ENCODE assay signal across 10 mouse cellular contexts in the genomic region with DNA sequence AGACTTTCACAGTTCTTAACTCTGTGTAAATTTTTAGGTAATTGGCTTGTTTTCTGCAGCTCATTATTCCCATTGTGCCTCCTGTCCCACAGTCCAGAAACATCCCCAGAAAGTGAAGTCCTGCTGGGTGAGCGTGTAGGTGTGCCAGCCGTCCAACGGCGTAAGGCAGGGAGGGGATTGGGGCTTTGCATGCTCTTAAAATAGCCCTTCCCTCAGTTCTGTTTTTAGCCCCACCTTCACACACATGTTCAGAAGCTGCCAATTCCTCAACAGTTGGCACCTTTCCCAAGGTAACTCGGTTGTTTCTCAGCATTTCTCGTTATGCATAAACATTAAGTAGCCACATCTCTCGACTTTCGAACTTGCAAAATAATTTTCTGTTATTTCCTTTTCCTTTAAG. TPM values are rescaled to one million over a fixed set of nuclear protein-coding genes. Genes with fewer than 3 reads are reported as not detected.
DNase-seq lines count a peak whose midpoint lies in the region; ATAC-seq lines count a peak whose summit lies in the region.
"Had no signal": no experiment of that assay in that cellular context is flagged by ENCODE, and none has a peak within 500 bp of the region (broad histone marks: within the 10 kb centered on the region; RNA-seq: fewer than 3 reads in every experiment).

No protein-coding gene starts in this region.

- intact Hi-C loops in heart, postnatal 36 days (cut with DNase I), result no loop called here

- no peaks in the 10 kb centered on the region for H3K4me1 ChIP-seq in embryonic facial prominence, embryonic 13.5 days
- no peaks in the 10 kb centered on the region for H3K4me1 ChIP-seq in embryonic facial prominence, embryonic 10.5 days

- WGBS in embryonic facial prominence, embryonic 13.5 days, result 80% methylated on average over 8 of the region's 8 CpGs
- 82% methylated on average over 8 of the region's 8 CpGs for WGBS in embryonic facial prominence, embryonic 10.5 days

- no peaks in the 10 kb centered on the region for H3K27me3 ChIP-seq in embryonic facial prominence, embryonic 13.5 days
- H3K27me3 ChIP-seq in embryonic facial prominence, embryonic 10.5 days (replicated peaks; ENCODE audit: low read depth, poor library complexity, severe bottlenecking), result no peaks in the 10 kb centered on the region

- no peak overlapping the region for H3K4me3 ChIP-seq in embryonic facial prominence, embryonic 13.5 days
- no peak overlapping the region for H3K4me3 ChIP-seq in embryonic facial prominence, embryonic 10.5 days

- peak; percentile 52; the same call in 1 of the 2 replicates for ATAC-seq in embryonic facial prominence, embryonic 13.5 days (ENCODE audit: insufficient number of reproducible peaks, insufficient read depth, low FRiP score, low TSS enrichment, low read depth)
- ATAC-seq in megakaryocyte, adult 5-6 weeks (ENCODE audit: poor library complexity, severe bottlenecking), result no peak

- no peak overlapping the region for H3K9ac ChIP-seq in embryonic facial prominence, embryonic 13.5 days
- H3K9ac ChIP-seq: liver, embryonic 14.5 days had no signal

- H3K27ac ChIP-seq in embryonic facial prominence, embryonic 13.5 days, result no peak overlapping the region
- no peak overlapping the region for H3K27ac ChIP-seq in embryonic facial prominence, embryonic 10.5 days (replicated peaks)
- H3K27ac ChIP-seq: liver, embryonic 14.5 days had no signal

- no peaks in the 10 kb centered on the region for H3K9me3 ChIP-seq in embryonic facial prominence, embryonic 13.5 days
- H3K9me3 ChIP-seq in embryonic facial prominence, embryonic 10.5 days, result no peaks in the 10 kb centered on the region

- DNase-seq in embryonic facial prominence, embryonic 10.5 days (ENCODE audit: low spot score), result no peak
- DNase-seq in right cerebral cortex, adult 18-20 months, result peak; percentile 79
- no peak for DNase-seq in right cerebral cortex, postnatal 4 days
- DNase-seq in heart, postnatal 36 days, result peak; percentile 5 to 25
- no peak for DNase-seq in embryo, embryonic 9.5 days (ENCODE audit: extremely low spot score)
- DNase-seq in kidney, postnatal 25 days, result no peak
- DNase-seq: kidney, adult 11 months had no signal

- H3K36me3 ChIP-seq in embryonic facial prominence, embryonic 13.5 days, result no peaks in the 10 kb centered on the region
- no peaks in the 10 kb centered on the region for H3K36me3 ChIP-seq in embryonic facial prominence, embryonic 10.5 days (replicated peaks)

- H3K4me2 ChIP-seq in embryonic facial prominence, embryonic 13.5 days, result no peak overlapping the region

RNA-seq across cellular contexts. Expression of gene Gca, which starts 17.6 kb away (rescaled TPM):
- 1.9 and 2.1 TPM in 2 replicates for polyA plus RNA-seq in embryonic facial prominence, embryonic 13.5 days (2015; fragmentation: Nextera tagmentation; extraction: Ambion mirVana)
- polyA plus RNA-seq in embryonic facial prominence, embryonic 10.5 days (2016; fragmentation: Nextera tagmentation; extraction: Ambion mirVana), result 2.3 TPM in 2 replicates
- 10 to 100 TPM; 26.4 to 29.9 TPM for total RNA-seq in heart, postnatal 36 days (2021)
- total RNA-seq in megakaryocyte, adult 5-6 weeks (2015), result 22.8 and 31.9 TPM in 2 replicates
- 12.0 and 13.7 TPM in 2 replicates for total RNA-seq in megakaryocyte, adult 5-6 weeks (2017)

RNA-seq across cellular contexts. Expression of gene Ifih1, which starts 35.6 kb away (rescaled TPM):
- polyA plus RNA-seq in embryonic facial prominence, embryonic 13.5 days (2015; fragmentation: Nextera tagmentation; extraction: Ambion mirVana), result 1.1 and 1.3 TPM in 2 replicates
- polyA plus RNA-seq in embryonic facial prominence, embryonic 10.5 days (2016; fragmentation: Nextera tagmentation; extraction: Ambion mirVana), result 0.45 and 0.62 TPM in 2 replicates
- total RNA-seq in heart, postnatal 36 days (2021), result 1 to 10 TPM; 6.1 to 8.6 TPM
- 20.2 and 23.3 TPM in 2 replicates for total RNA-seq in megakaryocyte, adult 5-6 weeks (2015)
- total RNA-seq in megakaryocyte, adult 5-6 weeks (2017), result 24.7 and 27.7 TPM in 2 replicates

Comparison
In these comparisons a context has a peak if more than half of its experiments do, and no peak if none do; other contexts are left out.
1. DNase-seq: peak in right cerebral cortex, adult 18-20 months (single experiment) and heart, postnatal 36 days (2 of 2); none in embryonic facial prominence, embryonic 10.5 days (single experiment), right cerebral cortex, postnatal 4 days (single experiment), embryo, embryonic 9.5 days (single experiment) and kidney, postnatal 25 days (0 of 2).